Mouse (Mus musculus) urinary bladder, postnatal 0 days (tissue): ENCODE data around the gene C1qtnf4. TPM values are rescaled to one million over a fixed set of nuclear protein-coding genes. Genes with fewer than 3 reads are reported as not detected.

ENCODE experiments used
- polyA plus RNA-seq: library from polyadenylated mRNA; unstranded; fragments of >200 nt; fragmentation: Nextera tagmentation; extraction: Ambion mirVana; gene quantifications from 2 replicates; pipeline ENCODE4 v1.2.1, GENCODE M21; 2015

Gene C1qtnf4
- polyA plus RNA-seq = 7.4 TPM in 2 replicates

GRCm38 (mm10) chr2:90885218-90886041 lies at the start of gene C1qtnf4:
C1qtnf4 (plus strand) TSS chr2:90885860.

DNA sequence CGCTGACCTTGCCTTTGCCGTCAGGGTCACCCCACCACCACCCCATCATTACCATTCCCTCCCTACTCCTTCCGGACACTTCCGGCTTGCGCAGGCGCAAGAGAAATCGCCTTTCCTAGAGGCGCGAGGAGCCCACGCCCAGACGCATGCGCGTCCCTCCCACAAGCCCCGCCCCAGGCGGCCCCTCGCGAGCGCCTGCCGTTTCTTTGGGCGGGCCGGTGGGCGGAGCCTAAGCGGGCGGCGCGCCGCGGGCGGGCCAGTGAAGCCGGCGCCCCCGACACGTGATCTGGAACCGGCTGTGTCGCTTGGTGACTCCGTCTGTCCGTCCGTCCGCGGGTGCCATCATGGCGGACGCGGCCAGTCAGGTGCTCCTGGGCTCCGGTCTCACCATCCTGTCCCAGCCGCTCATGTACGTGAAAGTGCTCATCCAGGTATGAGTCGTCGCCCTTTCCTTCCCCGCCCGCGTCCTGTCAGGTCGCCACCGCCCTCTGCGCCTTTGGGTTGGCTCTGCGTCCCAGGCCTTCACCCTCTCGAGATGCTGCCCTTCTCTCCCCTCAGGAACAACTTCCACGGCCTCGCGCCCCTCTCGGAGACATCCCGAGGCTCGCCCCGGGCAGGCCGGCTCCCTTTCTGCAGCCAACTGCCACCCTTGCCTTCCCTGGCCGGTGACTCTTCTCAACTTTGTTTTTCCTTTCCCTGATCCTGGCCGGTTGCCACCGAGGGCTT lies 38.5 kb upstream of the C1qtnf4 start, which contains the start of gene Mtch2:
Gene Mtch2 (plus strand): TSS at position 201 of the 726 bp plus-strand sequence.

DNA sequence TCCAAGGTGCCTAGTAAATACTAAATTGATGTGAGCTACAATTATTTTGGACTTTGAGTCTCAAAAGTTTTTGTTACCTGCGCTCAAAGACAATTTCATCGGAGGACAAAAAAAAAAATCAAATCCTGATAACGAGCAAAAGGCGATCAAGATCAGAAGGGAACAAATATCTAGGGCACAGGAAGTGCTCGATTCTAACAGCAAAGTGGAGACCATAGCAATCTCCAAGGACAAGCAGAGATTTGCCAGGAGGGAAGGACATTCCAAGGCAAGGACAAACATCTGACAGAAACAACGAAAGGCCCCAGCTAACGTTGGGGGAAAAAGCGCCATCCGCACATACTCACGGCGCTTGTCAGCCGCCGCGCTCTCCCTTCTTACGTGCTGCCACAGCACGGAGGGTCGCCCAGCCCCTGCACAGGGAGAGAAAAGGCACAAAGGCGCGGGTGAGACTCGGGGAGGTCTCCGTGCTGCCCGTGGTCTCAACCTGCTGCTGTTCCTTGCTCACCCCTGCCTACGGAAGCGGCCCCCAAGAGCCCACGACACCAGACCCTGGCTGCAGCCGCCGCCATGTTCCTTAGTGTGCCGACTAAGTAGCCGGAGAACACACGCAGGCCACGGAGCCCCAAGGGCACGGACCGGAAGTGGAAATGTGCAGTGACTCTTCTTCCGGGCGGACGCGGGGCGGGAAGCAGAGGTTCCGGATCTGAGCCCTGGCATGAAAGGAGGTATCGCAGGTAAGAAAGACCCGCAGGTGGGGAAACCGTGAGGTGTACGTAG lies 18.6 kb downstream of the C1qtnf4 start, which contains the start of the genes Kbtbd4 and Ndufs3:
Gene Kbtbd4 (plus strand): TSS at position 665 of the 780 bp plus-strand sequence.
Gene Ndufs3 (minus strand): TSS at position 752 of the 780 bp plus-strand sequence.

Other genes starting within 250 kb of the C1qtnf4 start
- 12.5 and 14.4 TPM in 2 replicates for gene Nup160, start 208.6 kb upstream of the C1qtnf4 start, polyA plus RNA-seq
- 29.6 and 33.0 TPM in 2 replicates for gene Fnbp4, start 140.5 kb upstream of the C1qtnf4 start, polyA plus RNA-seq
- gene Agbl2, start 103.1 kb upstream of the C1qtnf4 start, polyA plus RNA-seq = 0.83 and 1.0 TPM in 2 replicates
- gene Mtch2, start 38.7 kb upstream of the C1qtnf4 start, polyA plus RNA-seq = 164 and 168 TPM in 2 replicates
- 13.5 and 15.0 TPM in 2 replicates for gene Kbtbd4, start 18.9 kb downstream of the C1qtnf4 start, polyA plus RNA-seq
- 188 and 191 TPM in 2 replicates for gene Ndufs3, start 19.0 kb downstream of the C1qtnf4 start, polyA plus RNA-seq
- 56.2 and 64.0 TPM in 2 replicates for gene Celf1, start 54.5 kb downstream of the C1qtnf4 start, polyA plus RNA-seq
- gene Rapsn, start 149.8 kb downstream of the C1qtnf4 start, polyA plus RNA-seq = 0.57 and 0.60 TPM in 2 replicates
- gene Psmc3, start 168.1 kb downstream of the C1qtnf4 start, polyA plus RNA-seq = 209 and 226 TPM in 2 replicates
- gene Slc39a13, start 184.6 kb downstream of the C1qtnf4 start, polyA plus RNA-seq = 47.2 and 55.7 TPM in 2 replicates
- gene Spi1, start 196.5 kb downstream of the C1qtnf4 start, polyA plus RNA-seq = 8.5 and 23.8 TPM in 2 replicates
- 0.16 TPM in 2 replicates for gene Mybpc3, start 232.3 kb downstream of the C1qtnf4 start, polyA plus RNA-seq